Mouse (Mus musculus): ENCODE results near the gene Nav1. TPM values are rescaled to one million over a fixed set of nuclear protein-coding genes. Genes with fewer than 3 reads are reported as not detected.

Gene Nav1
- polyA plus RNA-seq, 1 experiment = 31.7 TPM

DNA sequence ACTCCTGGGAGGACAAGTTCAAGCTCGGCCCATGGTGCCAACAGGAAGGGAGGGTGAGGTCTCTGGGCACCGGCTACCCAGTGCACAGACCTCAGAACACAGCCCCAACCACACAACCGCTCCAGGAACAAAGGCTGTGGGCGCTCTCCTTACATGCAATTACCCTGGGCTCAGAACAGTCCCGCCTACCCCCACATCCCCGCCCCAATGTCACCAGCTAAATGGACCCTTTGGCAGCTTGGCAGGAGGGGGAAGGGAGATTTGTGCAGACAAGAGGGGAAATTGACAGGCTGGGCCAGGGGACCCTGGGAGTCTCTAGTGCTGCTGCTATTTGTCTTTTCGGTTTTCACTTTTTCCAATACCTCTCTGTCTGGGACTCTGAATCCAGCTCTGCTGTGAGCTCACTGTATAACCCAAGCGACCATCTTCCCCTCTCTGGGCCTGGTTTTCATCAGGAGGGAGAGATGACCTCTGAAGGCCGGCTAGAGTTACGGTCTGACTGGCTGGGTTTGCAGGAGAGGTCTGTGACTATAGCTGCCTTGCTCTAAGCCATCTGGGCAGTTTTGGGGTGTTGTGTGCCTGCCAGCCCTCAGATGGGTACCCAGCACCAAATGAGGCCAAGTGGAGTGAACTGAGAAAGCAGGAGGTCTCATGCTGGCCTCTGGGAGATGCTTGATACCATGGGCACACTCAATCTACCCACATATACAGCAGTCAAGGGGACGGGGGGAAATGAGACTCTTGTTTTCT is 3.8 kb downstream of the Nav1 start:
- Histone ChIP-seq H3K27me3 (ENCODE audit: control insufficient read depth, insufficient read depth, low read length, poor library complexity, severe bottlenecking) (no peaks in the 10 kb centered on the region), H3K9ac (ENCODE audit: low read depth, poor library complexity, severe bottlenecking) (no peak overlapping the region), H3K4me3 (ENCODE audit: low read depth, low read length) (no peak overlapping the region), H3K27ac (ENCODE audit: insufficient read depth, low read length) (no peak overlapping the region), H3K36me3 (ENCODE audit: control insufficient read depth, insufficient read depth, low read length, poor library complexity, severe bottlenecking) (no peaks in the 10 kb centered on the region), H3K9me3 (replicated peaks; ENCODE audit: control insufficient read depth, insufficient read depth, low read length, poor library complexity, severe bottlenecking) (no peaks in the 10 kb centered on the region), H3K4me1 (ENCODE audit: control insufficient read depth, insufficient read depth, low read length) (peaks cover 3% of the 10 kb centered on the region)
- TF ChIP-seq EP300 (IDR thresholded peaks at IDR 0.05; ENCODE audit: insufficient read depth, low read depth, low read length) (no peak), CTCF (IDR thresholded peaks at IDR 0.05; ENCODE audit: low read depth, low read length) (no peak), POLR2A (IDR thresholded peaks at IDR 0.05; ENCODE audit: insufficient read depth, low read length) (no peak)

DNA sequence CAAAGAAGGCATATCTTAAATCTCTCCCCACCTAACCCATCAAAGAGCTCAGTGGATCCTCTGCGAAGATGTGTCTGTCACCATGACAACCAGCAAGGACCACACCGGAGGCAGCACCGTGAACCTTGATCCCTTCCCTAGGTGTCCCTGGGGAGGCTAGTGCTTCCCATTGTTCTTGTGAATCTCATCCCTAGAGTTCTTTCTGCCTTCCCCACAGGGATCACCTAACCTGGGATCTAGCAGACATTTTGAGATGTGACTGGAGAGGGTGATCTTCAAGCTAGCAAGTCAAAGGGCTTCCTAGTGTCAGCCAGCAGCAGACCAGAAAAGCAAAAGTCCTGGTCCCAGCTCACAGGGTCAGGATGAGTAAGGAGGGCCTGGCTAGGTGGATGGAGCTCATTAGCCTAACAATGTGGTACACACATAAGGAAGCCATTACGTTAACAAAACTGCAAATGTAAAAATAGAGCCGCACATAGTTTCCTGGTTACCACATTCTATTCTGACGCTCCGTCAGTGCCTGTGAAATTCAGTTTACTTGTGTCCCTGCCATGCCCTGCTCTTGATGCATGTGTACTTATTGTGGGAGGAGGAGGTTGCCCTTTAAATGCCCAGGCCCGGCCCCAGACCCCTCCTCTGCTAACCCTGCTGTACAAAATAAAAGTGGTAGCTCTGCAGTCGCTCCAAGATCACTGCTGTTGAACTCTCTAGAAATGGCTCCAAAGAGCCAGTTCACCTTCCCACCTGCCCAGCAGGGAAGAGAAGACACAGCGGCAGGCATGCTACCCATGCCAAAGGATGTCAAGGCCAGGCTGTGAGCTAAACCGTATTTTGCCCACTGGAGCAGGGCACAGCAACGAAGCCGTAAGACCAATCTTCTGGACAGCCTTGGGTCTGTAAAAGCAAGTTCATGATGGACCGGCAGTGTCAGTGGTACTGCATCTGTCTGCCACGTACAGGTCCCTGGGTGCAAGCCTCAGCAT is 6.8 kb downstream of the Nav1 start:
- TF ChIP-seq EP300 (IDR thresholded peaks at IDR 0.05; ENCODE audit: insufficient read depth, low read depth, low read length) (0 out of 2 replicates have a peak, but pooled peaks have one; percentile 5), POLR2A (IDR thresholded peaks at IDR 0.05; ENCODE audit: insufficient read depth, low read length) (no peak)
- H3K36me3 ChIP-seq (ENCODE audit: control insufficient read depth, insufficient read depth, low read length, poor library complexity, severe bottlenecking) = no peaks in the 10 kb centered on the region
- H3K4me1 ChIP-seq (ENCODE audit: control insufficient read depth, insufficient read depth, low read length) = peaks cover 3% of the 10 kb centered on the region
- no peak overlapping the region for H3K27ac ChIP-seq (ENCODE audit: insufficient read depth, low read length)
- H3K9ac ChIP-seq (ENCODE audit: low read depth, poor library complexity, severe bottlenecking) = no peak overlapping the region
- no peaks in the 10 kb centered on the region for H3K27me3 ChIP-seq (ENCODE audit: control insufficient read depth, insufficient read depth, low read length, poor library complexity, severe bottlenecking)
- no peaks in the 10 kb centered on the region for H3K9me3 ChIP-seq (replicated peaks; ENCODE audit: control insufficient read depth, insufficient read depth, low read length, poor library complexity, severe bottlenecking)
- H3K4me3 ChIP-seq (ENCODE audit: low read depth, low read length) = no peak overlapping the region

DNA sequence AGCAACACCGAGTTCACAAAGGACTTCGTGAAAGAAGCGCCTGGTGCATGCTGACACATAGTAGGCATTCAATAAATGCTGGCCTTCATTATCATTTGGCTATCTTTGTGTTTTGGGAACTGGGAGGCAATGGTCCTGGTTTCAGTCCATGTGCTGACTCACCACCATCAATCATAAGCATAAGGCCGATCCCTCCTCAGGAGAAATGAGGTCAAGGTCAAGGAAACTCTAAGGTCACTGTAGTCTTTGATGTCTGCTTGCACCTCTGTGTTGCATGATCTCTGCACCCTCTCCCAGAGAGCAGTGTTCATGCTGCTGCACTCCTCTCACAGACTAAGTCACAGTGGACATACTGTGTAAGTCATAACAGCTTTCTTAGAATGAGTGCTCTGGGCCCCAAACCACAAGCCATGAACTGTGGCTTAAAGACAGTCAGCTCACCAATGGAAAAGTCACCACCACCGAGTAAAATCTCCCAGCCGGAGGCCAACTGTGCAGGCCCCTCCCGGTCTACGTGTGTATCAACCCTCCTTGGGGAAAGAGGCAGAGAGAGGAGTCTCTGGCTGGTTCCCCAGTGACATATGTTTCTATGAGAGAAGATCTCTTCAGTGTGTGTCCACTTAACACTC is 8.7 kb downstream of the Nav1 start:
- no peaks in the 10 kb centered on the region for H3K27me3 ChIP-seq (ENCODE audit: control insufficient read depth, insufficient read depth, low read length, poor library complexity, severe bottlenecking)
- H3K9ac ChIP-seq (ENCODE audit: low read depth, poor library complexity, severe bottlenecking) = no peak overlapping the region
- TF ChIP-seq EP300 (IDR thresholded peaks at IDR 0.05; ENCODE audit: insufficient read depth, low read depth, low read length) (no peak), CTCF (IDR thresholded peaks at IDR 0.05; ENCODE audit: low read depth, low read length) (no peak), POLR2A (IDR thresholded peaks at IDR 0.05; ENCODE audit: insufficient read depth, low read length) (no peak)
- no peak overlapping the region for H3K27ac ChIP-seq (ENCODE audit: insufficient read depth, low read length)
- H3K4me3 ChIP-seq (ENCODE audit: low read depth, low read length) = no peak overlapping the region
- H3K4me1 ChIP-seq (ENCODE audit: control insufficient read depth, insufficient read depth, low read length) = peaks cover 3% of the 10 kb centered on the region
- no peaks in the 10 kb centered on the region for H3K9me3 ChIP-seq (replicated peaks; ENCODE audit: control insufficient read depth, insufficient read depth, low read length, poor library complexity, severe bottlenecking)
- H3K36me3 ChIP-seq (ENCODE audit: control insufficient read depth, insufficient read depth, low read length, poor library complexity, severe bottlenecking) = no peaks in the 10 kb centered on the region

DNA sequence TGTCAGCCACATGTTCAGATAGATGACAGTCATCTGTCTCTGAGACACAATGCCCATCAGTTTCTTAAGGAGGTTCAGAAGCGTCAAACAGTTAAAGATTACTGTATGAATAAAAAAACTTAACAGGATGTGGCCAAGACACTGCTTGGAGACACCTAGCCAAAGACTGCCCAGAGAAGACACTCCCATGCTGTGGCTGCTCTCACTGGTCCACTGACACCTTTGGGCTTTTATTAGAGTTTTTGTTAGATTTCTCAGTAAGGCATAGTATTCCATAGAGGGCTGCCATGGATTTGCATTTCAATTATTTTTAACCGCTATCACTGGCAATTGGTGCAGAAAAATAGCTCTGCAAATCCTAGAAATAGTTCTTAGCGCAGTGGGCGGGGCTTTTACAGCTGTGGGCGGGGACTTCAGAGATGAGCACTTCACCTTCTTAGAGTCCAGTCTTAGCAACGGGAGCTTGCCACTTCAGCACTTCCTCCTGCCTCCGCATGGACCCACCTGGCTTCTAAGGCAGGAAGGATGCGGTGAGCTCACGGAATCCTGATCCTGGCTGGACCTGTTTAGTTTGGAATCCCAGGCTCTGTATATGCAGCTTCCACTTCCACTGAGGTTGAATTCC is 12.7 kb downstream of the Nav1 start:
- no peak overlapping the region for H3K9ac ChIP-seq (ENCODE audit: low read depth, poor library complexity, severe bottlenecking)
- no peaks in the 10 kb centered on the region for H3K36me3 ChIP-seq (ENCODE audit: control insufficient read depth, insufficient read depth, low read length, poor library complexity, severe bottlenecking)
- no peaks in the 10 kb centered on the region for H3K4me1 ChIP-seq (ENCODE audit: control insufficient read depth, insufficient read depth, low read length)
- H3K27me3 ChIP-seq (ENCODE audit: control insufficient read depth, insufficient read depth, low read length, poor library complexity, severe bottlenecking) = no peaks in the 10 kb centered on the region
- H3K9me3 ChIP-seq (replicated peaks; ENCODE audit: control insufficient read depth, insufficient read depth, low read length, poor library complexity, severe bottlenecking) = no peaks in the 10 kb centered on the region
- no peak overlapping the region for H3K27ac ChIP-seq (ENCODE audit: insufficient read depth, low read length)
- no peak overlapping the region for H3K4me3 ChIP-seq (ENCODE audit: low read depth, low read length)
- no peak for TF ChIP-seq POLR2A (IDR thresholded peaks at IDR 0.05; ENCODE audit: insufficient read depth, low read length)
- TF ChIP-seq EP300 (IDR thresholded peaks at IDR 0.05; ENCODE audit: insufficient read depth, low read depth, low read length) = no peak
- no peak for TF ChIP-seq CTCF (IDR thresholded peaks at IDR 0.05; ENCODE audit: low read depth, low read length)

DNA sequence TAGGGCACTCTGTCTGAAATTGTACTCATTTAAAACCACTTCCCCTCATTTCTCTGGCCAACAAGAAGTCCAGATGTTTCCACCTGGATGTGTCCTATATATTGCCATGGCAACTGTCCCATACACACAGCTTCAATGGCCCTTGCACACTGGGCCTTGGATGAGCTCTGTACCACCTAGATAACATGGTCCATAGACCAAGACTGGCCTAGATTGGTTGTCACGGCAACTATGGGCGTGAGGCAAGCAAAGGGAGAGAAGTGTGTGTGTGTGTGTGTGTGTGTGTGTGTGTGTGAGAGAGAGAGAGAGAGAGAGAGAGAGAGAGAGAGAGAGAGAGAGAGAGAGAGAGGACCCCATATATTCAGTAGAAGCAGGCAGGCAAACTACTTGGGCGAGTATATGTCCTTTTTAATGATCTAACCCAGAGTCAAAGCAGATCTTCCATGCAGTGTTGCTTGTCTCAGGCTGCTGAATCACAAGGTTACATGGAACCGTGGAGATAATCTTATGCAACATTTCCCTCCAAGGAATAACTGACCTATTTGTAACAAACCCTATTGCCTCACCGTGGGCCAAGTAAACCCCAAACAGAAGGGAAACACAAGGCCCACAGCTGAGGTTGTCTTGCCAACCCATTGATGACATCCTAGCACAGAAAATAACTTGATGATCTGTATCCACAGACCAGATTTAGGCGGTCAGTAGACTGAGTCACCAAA is 13.4 kb downstream of the Nav1 start:
- TF ChIP-seq EP300 (IDR thresholded peaks at IDR 0.05; ENCODE audit: insufficient read depth, low read depth, low read length) (no peak), CTCF (IDR thresholded peaks at IDR 0.05; ENCODE audit: low read depth, low read length) (no peak), POLR2A (IDR thresholded peaks at IDR 0.05; ENCODE audit: insufficient read depth, low read length) (no peak)
- H3K9ac ChIP-seq (ENCODE audit: low read depth, poor library complexity, severe bottlenecking) = no peak overlapping the region
- no peak overlapping the region for H3K27ac ChIP-seq (ENCODE audit: insufficient read depth, low read length)
- H3K4me3 ChIP-seq (ENCODE audit: low read depth, low read length) = no peak overlapping the region
- peaks cover 2% of the 10 kb centered on the region for H3K4me1 ChIP-seq (ENCODE audit: control insufficient read depth, insufficient read depth, low read length)
- H3K36me3 ChIP-seq (ENCODE audit: control insufficient read depth, insufficient read depth, low read length, poor library complexity, severe bottlenecking) = no peaks in the 10 kb centered on the region
- H3K27me3 ChIP-seq (ENCODE audit: control insufficient read depth, insufficient read depth, low read length, poor library complexity, severe bottlenecking) = no peaks in the 10 kb centered on the region
- no peaks in the 10 kb centered on the region for H3K9me3 ChIP-seq (replicated peaks; ENCODE audit: control insufficient read depth, insufficient read depth, low read length, poor library complexity, severe bottlenecking)
